8 mouse cellular contexts compared by ENCODE assay signal in the genomic region with DNA sequence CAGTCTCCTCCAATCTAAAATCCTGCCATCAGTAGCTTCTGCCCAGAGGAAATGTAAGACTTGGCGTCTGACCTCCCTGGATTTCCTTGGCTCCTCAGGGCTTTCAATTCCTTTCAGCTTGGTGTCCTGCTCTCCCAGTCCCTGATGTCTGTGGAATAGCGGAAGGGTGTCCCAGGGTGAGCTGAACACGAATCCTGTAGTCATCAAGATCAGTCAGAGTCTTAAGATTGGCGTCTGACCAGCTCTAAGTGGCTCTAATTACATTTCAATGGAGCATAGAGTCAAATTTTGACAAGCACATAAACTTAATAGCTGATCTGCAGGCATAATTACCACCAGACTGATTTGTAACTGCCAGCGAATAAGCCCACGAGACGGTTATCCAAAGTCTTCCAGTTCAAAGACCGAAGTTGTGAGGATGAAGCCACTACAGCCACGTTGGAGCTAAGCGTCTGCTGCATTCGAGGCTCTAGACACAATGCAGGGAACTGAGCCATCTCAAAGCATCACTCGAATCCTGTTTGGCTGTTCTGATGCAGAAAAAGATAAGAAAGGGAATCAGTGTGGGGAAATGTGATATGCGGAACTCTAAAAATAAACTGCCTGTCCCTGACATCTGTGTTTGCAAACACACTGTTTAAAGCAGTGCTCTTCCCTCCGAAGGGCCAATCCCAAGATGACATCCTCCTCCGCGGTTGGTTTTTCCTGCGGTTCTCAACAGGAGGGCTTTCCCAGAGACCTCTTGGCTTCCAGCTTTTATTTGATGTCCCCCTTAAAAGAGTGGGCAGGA.
DNase-seq lines count a peak whose midpoint lies in the region; ATAC-seq and TF ChIP-seq lines count a peak whose summit lies in the region.

No protein-coding gene starts in this region.

- peak overlapping the region; percentile 42 for H3K4me3 ChIP-seq in layer of hippocampus, adult 2 months
- peak overlapping the region; percentile 12; the same call in 1 of the 2 replicates for H3K4me3 ChIP-seq in heart, embryonic 11.5 days (ENCODE audit: low read depth, low read length)
- peak overlapping the region; percentile 29 for H3K4me3 ChIP-seq in kidney, embryonic 15.5 days (replicated peaks)

- peak overlapping the region; percentile 48; the same call in 1 of the 2 replicates for H3K27ac ChIP-seq in layer of hippocampus, adult 2 months
- no peak overlapping the region for H3K27ac ChIP-seq in heart, embryonic 11.5 days (ENCODE audit: low read depth, low read length)
- H3K27ac ChIP-seq in kidney, embryonic 15.5 days: peak overlapping the region; percentile 77

- H3K27me3 ChIP-seq in heart, embryonic 11.5 days (ENCODE audit: control insufficient read depth, insufficient read depth, low read length): no peaks in the 10 kb centered on the region
- H3K27me3 ChIP-seq in kidney, embryonic 15.5 days: no peaks in the 10 kb centered on the region

- peaks cover 6% of the 10 kb centered on the region; the same call in 1 of the 2 replicates for H3K4me1 ChIP-seq in heart, embryonic 11.5 days (ENCODE audit: control insufficient read depth, insufficient read depth, low read length)
- peaks cover 25% of the 10 kb centered on the region for H3K4me1 ChIP-seq in kidney, embryonic 15.5 days

- ATAC-seq in heart, embryonic 11.5 days (replicated peaks; ENCODE audit: insufficient number of reproducible peaks, low FRiP score, low TSS enrichment): no peak
- ATAC-seq in kidney, embryonic 15.5 days (replicated peaks; ENCODE audit: low FRiP score): 0 out of 2 replicates have a peak, but pooled peaks have one; percentile 19
- ATAC-seq in erythroid progenitor cell, adult 5-6 weeks (replicated peaks; ENCODE audit: low FRiP score, poor library complexity, severe bottlenecking): no peak

- no peak for TF ChIP-seq CTCF in layer of hippocampus, adult 2 months (conservative IDR thresholded peaks at IDR 0.05)

- peak overlapping the region; percentile 55 for H3K4me2 ChIP-seq in heart, embryonic 11.5 days
- peak overlapping the region; percentile 56 for H3K4me2 ChIP-seq in kidney, embryonic 15.5 days

- WGBS in heart, embryonic 11.5 days (ENCODE audit: insufficient replicate concordance): 42% methylated on average over 17 of the region's 17 CpGs
- whole genome bisulfite sequencing in kidney, embryonic 15.5 days: 35% methylated on average over 17 of the region's 17 CpGs

- no peaks in the 10 kb centered on the region for H3K36me3 ChIP-seq in heart, embryonic 11.5 days (ENCODE audit: control insufficient read depth, insufficient read depth, low read length)
- H3K36me3 ChIP-seq in kidney, embryonic 15.5 days: no peaks in the 10 kb centered on the region

- no peak for DNase-seq in layer of hippocampus, adult 2 months (ENCODE audit: low spot score in 2 of 2)
- no peak for DNase-seq in layer of hippocampus, adult 9-11 months
- DNase-seq in lung, postnatal 14 days: peak; percentile 48
- no peak for DNase-seq in frontal cortex, postnatal 25 days (ENCODE audit: low spot score in 2 of 2)
- no peak for DNase-seq in retina, embryonic 14.5 days (ENCODE audit: low spot score)

- H3K9me3 ChIP-seq in heart, embryonic 11.5 days (replicated peaks; ENCODE audit: control insufficient read depth, low read length): no peaks in the 10 kb centered on the region
- no peaks in the 10 kb centered on the region for H3K9me3 ChIP-seq in kidney, embryonic 15.5 days (replicated peaks)

- H3K9ac ChIP-seq in heart, embryonic 11.5 days (ENCODE audit: low read depth, low read length): no peak overlapping the region
- no peak overlapping the region for H3K9ac ChIP-seq in kidney, embryonic 15.5 days
